Mouse (Mus musculus): Measurements from ENCODE around the gene 4930404N11Rik. TPM values are rescaled to one million over a fixed set of nuclear protein-coding genes. Genes with fewer than 3 reads are reported as not detected.

4930404N11Rik gene
- polyA plus RNA-seq, 1 experiment from 2014 or later: not detected

DNA sequence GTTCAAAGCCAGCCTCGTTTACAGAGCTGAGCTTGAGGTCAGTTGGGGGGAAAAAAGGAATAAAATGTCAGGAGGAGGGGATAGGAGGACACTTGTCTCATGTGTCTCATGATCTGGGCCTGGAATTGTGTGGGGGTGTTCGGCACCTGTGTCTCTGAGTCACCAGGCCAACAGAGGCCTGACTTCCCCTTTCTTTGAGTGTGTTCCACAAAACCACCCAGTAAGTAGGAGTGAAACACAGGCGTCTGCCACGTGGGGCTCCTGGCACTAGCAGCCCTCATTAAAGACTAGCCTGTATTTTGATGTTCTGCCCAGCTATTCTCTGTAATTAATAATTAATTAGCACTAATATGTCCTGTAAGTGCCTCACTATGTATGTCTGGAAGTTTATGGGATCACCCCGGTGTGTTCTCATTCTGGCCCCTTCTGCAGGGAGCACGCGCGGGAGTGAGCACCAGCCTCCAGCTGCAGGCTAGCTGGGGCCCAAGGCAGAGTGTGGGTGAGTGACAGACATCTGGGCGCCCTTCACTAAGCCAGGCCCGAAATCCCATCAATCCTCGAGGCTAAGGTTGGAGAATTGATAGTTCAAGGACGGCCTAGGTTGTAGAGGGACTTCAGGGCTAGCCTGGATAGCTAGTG, 9.1 kb downstream of the 4930404N11Rik start:
- peaks cover 3% of the 10 kb centered on the region; the same call in 1 of the 2 replicates for H3K4me1 ChIP-seq (ENCODE audit: control insufficient read depth, insufficient read depth, low read length)
- 48% methylated on average over 12 of the region's 12 CpGs for WGBS
- H3K9ac ChIP-seq (ENCODE audit: low read length): no peak overlapping the region
- peak overlapping the region; percentile 68; the same call in 1 of the 2 replicates for H3K4me3 ChIP-seq (ENCODE audit: low read depth, low read length)
- no peaks in the 10 kb centered on the region for H3K9me3 ChIP-seq (replicated peaks; ENCODE audit: control insufficient read depth, low read length)
- no peaks in the 10 kb centered on the region for H3K27me3 ChIP-seq (replicated peaks; ENCODE audit: control insufficient read depth, insufficient read depth, low read length)
- DNase-seq (ENCODE audit: low spot score): no peak
- H3K4me2 ChIP-seq (ENCODE audit: low read length): peak overlapping the region; percentile 97
- H3K36me3 ChIP-seq (ENCODE audit: control insufficient read depth, insufficient read depth, low read length): no peaks in the 10 kb centered on the region; the same call in 1 of the 2 replicates
- no peak for ATAC-seq
- H3K27ac ChIP-seq (ENCODE audit: low read depth, low read length): no peak overlapping the region

DNA sequence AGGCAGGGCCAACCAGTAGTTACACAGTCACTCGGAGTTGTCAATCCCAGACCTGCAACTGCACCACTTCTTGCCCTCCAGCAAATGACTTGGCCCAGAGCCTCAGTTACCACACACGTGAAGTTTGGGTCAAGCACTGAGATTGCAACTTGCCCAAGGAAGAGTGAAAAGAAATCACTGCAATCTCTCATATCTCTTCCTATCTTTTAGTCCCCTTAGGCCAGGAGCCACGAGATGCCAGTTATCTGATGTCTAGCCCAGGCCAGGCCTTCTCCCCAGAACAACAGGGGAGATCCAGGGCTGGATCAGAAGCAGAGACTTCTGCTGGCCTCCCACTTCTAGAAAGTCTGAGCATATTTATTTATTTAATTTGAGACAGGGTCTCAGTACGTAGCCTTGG, 10.1 kb downstream of the 4930404N11Rik start:
- ATAC-seq: no peak
- H3K4me3 ChIP-seq (ENCODE audit: low read depth, low read length): no peak overlapping the region
- no peaks in the 10 kb centered on the region for H3K36me3 ChIP-seq (ENCODE audit: control insufficient read depth, insufficient read depth, low read length)
- H3K27me3 ChIP-seq (replicated peaks; ENCODE audit: control insufficient read depth, insufficient read depth, low read length): no peaks in the 10 kb centered on the region
- peaks cover 3% of the 10 kb centered on the region; the same call in 1 of the 2 replicates for H3K4me1 ChIP-seq (ENCODE audit: control insufficient read depth, insufficient read depth, low read length)
- H3K27ac ChIP-seq (ENCODE audit: low read depth, low read length): no peak overlapping the region
- H3K4me2 ChIP-seq (ENCODE audit: low read length): no peak overlapping the region
- WGBS: 80% methylated on average over 4 of the region's 4 CpGs
- H3K9me3 ChIP-seq (replicated peaks; ENCODE audit: control insufficient read depth, low read length): no peaks in the 10 kb centered on the region
- no peak overlapping the region for H3K9ac ChIP-seq (ENCODE audit: low read length)
- no peak for DNase-seq (ENCODE audit: low spot score)

DNA sequence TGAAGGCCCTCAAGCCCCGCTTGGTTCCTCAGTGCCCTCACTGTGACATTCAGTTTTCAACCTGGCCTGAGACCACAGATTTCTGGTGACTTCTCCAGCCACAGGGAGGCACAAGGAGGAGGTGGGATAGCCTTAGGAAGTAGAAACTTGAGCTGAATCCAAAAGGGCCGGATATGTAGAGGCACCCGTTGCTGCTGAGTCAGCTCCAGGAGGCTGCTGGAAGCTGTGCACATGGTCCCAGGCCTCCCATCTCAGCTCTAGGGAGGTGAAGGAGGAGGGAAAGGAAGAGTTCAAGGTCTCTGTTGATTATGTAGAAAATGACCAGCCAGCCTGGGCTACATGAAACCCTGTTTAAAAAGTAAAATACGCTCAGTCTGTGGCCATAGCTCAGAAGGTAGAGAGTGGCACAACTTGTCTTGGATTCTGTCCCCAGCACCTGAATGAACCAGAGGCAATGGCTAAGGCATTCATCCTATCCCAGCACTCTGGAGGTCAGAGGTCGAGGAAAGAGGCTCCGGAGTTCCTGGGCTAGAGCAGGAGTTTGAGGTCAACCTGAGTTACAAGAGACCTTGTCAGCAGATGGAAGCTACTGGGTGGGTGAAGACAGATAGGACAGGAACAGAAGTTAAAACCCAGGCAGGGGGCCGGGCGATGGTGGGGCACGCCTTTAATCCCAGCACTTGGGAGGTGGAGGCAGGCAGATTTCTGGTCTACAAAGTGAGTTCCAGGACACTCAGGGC, 10.7 kb downstream of the 4930404N11Rik start:
- no peak overlapping the region for H3K4me3 ChIP-seq (ENCODE audit: low read depth, low read length)
- WGBS: 74% methylated on average over 9 of the region's 9 CpGs
- H3K27ac ChIP-seq (ENCODE audit: low read depth, low read length): no peak overlapping the region
- ATAC-seq (no peak), DNase-seq (ENCODE audit: low spot score) (no peak)
- H3K9me3 ChIP-seq (replicated peaks; ENCODE audit: control insufficient read depth, low read length): no peaks in the 10 kb centered on the region
- H3K27me3 ChIP-seq (replicated peaks; ENCODE audit: control insufficient read depth, insufficient read depth, low read length): no peaks in the 10 kb centered on the region
- H3K9ac ChIP-seq (ENCODE audit: low read length): no peak overlapping the region
- peaks cover 3% of the 10 kb centered on the region; the same call in 1 of the 2 replicates for H3K4me1 ChIP-seq (ENCODE audit: control insufficient read depth, insufficient read depth, low read length)
- H3K36me3 ChIP-seq (ENCODE audit: control insufficient read depth, insufficient read depth, low read length): no peaks in the 10 kb centered on the region
- no peak overlapping the region for H3K4me2 ChIP-seq (ENCODE audit: low read length)

DNA sequence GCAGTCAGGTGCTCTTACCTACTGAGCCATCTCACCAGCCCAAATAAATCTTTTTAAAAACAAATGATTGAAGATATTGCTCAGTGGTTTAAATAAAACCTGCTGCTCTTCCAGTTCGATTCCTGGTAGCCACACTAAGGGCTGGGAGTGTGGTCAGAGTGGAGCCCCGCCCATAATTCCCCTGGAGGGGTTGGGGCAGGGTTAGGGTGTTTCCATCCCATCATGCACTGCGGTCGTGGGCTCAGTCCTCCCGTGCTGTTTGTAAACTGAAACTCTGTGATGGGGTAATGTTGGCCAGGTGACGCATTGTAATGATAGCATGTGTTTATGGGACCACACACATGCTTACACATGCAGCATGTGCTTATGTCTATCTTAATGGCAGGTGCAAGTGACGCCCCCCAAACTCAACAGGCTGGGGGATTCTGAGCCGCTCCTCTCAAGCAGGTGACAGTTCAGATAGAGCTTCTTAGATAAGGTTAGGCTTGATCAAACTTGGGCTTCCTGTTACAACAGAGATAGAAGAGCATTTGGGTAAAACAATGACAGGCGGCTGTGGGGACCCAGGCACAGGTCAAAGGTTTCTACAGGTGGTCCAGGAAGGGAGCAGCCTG, 13.8 kb downstream of the 4930404N11Rik start:
- peaks cover 11% of the 10 kb centered on the region for H3K4me1 ChIP-seq (ENCODE audit: control insufficient read depth, insufficient read depth, low read length)
- no peak overlapping the region for H3K4me3 ChIP-seq (ENCODE audit: low read depth, low read length)
- peaks cover 10% of the 10 kb centered on the region for H3K36me3 ChIP-seq (ENCODE audit: control insufficient read depth, insufficient read depth, low read length)
- no peaks in the 10 kb centered on the region for H3K9me3 ChIP-seq (replicated peaks; ENCODE audit: control insufficient read depth, low read length)
- ATAC-seq: no peak
- no peak for DNase-seq (ENCODE audit: low spot score)
- no peak overlapping the region for H3K9ac ChIP-seq (ENCODE audit: low read length)
- no peak overlapping the region for H3K4me2 ChIP-seq (ENCODE audit: low read length)
- 28% methylated on average over 9 of the region's 9 CpGs for WGBS
- no peaks in the 10 kb centered on the region for H3K27me3 ChIP-seq (replicated peaks; ENCODE audit: control insufficient read depth, insufficient read depth, low read length)
- no peak overlapping the region for H3K27ac ChIP-seq (ENCODE audit: low read depth, low read length)

DNA sequence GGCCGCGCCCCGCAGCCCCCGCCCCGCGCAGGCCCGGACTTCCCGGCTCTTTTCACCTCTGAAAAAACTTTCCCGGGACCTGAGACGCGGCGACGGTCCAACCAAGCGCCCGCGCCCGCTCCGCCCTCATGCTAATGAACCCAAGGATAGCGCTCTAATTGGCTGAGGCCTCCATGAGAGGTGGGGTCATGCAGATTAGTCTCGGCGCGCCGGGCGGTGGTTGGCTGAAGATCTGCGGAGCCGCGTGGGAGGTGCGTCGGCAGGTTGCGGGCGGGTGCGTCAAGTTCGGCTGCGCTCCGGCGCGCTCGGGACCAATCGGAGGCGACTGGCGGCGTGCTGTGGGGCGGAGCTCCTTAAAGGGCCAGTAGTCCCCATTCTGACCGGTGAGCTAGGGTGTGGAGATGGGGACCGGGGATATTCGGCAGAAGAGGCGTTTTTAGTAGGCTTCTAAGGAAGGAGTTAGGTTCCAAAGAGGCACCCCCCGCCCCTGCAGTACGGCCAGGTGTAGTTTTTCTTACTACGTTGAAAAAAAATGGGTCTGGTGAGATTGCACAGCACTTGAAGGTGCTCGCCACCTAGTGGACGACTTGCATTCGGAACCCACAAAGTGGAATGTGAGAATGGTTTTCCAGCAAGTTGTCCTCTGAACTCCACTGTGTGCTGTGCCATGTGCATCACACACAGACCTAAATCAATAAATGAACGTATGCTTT, 15.1 kb downstream of the 4930404N11Rik start, which contains the start of gene Hmg20b:
Hmg20b (minus strand) TSS at position 130 of the 713 bp plus-strand sequence.
- Histone ChIP-seq H3K27me3 (replicated peaks; ENCODE audit: control insufficient read depth, insufficient read depth, low read length) (no peaks in the 10 kb centered on the region; the same call in 1 of the 2 replicates), H3K4me2 (ENCODE audit: low read length) (peak within 1 kb of the TSS; percentile 92), H3K4me1 (ENCODE audit: control insufficient read depth, insufficient read depth, low read length) (peaks cover 15% of the 10 kb centered on the region), H3K27ac (ENCODE audit: low read depth, low read length) (peak within 1 kb of the TSS; percentile 33; the same call in 1 of the 2 replicates), H3K4me3 (ENCODE audit: low read depth, low read length) (peak within 1 kb of the TSS; percentile 72), H3K9ac (ENCODE audit: low read length) (peak within 1 kb of the TSS; percentile 79), H3K36me3 (ENCODE audit: control insufficient read depth, insufficient read depth, low read length) (peaks cover 10% of the 10 kb centered on the region), H3K9me3 (replicated peaks; ENCODE audit: control insufficient read depth, low read length) (no peaks in the 10 kb centered on the region)
- peak; percentile 96 for ATAC-seq
- under 1% methylated on average over 54 of the region's 54 CpGs for WGBS
- peak; percentile 99 for DNase-seq (ENCODE audit: low spot score)

DNA sequence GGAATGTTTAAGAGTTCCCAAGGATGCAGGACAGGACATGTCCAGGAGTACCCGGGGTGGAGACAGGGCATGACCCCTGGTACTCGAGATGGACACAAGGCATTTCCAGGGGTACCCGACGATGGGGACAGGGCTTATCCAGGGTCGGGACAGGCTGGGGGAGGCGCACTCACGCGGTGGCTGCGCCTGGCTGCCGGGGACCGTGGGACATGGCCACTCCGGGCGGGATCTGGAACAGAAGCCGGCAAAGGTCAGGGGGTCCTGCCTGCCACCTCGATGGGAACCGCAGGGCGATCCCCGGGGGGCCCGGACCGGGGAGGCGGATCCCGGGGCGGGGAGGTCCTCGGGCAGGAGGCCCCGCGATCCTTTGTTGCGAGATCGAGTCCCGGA, 15.7 kb downstream of the 4930404N11Rik start:
- Histone ChIP-seq H3K9me3 (replicated peaks; ENCODE audit: control insufficient read depth, low read length) (no peaks in the 10 kb centered on the region), H3K27me3 (replicated peaks; ENCODE audit: control insufficient read depth, insufficient read depth, low read length) (peaks cover 3% of the 10 kb centered on the region; the same call in 1 of the 2 replicates), H3K36me3 (ENCODE audit: control insufficient read depth, insufficient read depth, low read length) (peaks cover 10% of the 10 kb centered on the region), H3K27ac (ENCODE audit: low read depth, low read length) (no peak overlapping the region), H3K4me2 (ENCODE audit: low read length) (peak overlapping the region; percentile 92), H3K9ac (ENCODE audit: low read length) (peak overlapping the region; percentile 79), H3K4me3 (ENCODE audit: low read depth, low read length) (peak overlapping the region; percentile 72), H3K4me1 (ENCODE audit: control insufficient read depth, insufficient read depth, low read length) (peaks cover 15% of the 10 kb centered on the region)
- no peak for DNase-seq (ENCODE audit: low spot score)
- ATAC-seq: peak; percentile 25
- under 1% methylated on average over 28 of the region's 29 CpGs for WGBS

DNA sequence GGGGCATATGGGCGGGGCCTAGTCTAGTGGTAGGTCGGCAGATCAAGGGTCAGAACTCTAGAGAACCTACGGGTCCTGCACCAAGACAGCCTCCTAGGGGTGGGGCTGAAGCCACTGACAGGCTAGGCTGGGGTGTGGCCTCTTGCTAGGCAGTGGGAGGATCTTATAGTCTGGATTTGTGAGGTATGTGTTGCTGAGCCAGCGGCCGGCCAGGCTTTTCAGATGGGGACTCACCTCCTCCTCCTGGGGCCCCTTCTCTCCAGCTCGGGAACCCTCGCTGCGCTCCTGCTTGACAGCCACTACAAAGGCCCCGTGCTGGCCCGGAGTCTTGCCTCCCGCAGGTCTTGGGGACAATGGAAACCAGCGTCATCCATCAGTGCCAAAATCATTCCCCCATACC, 16.5 kb downstream of the 4930404N11Rik start:
- WGBS: 4% methylated on average over 12 of the region's 12 CpGs
- Histone ChIP-seq H3K36me3 (ENCODE audit: control insufficient read depth, insufficient read depth, low read length) (peaks cover 10% of the 10 kb centered on the region), H3K27ac (ENCODE audit: low read depth, low read length) (no peak overlapping the region), H3K9me3 (replicated peaks; ENCODE audit: control insufficient read depth, low read length) (no peaks in the 10 kb centered on the region), H3K4me2 (ENCODE audit: low read length) (peak overlapping the region; percentile 92), H3K27me3 (replicated peaks; ENCODE audit: control insufficient read depth, insufficient read depth, low read length) (peaks cover 7% of the 10 kb centered on the region; the same call in 1 of the 2 replicates), H3K4me3 (ENCODE audit: low read depth, low read length) (peak overlapping the region; percentile 72), H3K4me1 (ENCODE audit: control insufficient read depth, insufficient read depth, low read length) (peaks cover 15% of the 10 kb centered on the region), H3K9ac (ENCODE audit: low read length) (peak overlapping the region; percentile 79)
- no peak for DNase-seq (ENCODE audit: low spot score)
- no peak for ATAC-seq

DNA sequence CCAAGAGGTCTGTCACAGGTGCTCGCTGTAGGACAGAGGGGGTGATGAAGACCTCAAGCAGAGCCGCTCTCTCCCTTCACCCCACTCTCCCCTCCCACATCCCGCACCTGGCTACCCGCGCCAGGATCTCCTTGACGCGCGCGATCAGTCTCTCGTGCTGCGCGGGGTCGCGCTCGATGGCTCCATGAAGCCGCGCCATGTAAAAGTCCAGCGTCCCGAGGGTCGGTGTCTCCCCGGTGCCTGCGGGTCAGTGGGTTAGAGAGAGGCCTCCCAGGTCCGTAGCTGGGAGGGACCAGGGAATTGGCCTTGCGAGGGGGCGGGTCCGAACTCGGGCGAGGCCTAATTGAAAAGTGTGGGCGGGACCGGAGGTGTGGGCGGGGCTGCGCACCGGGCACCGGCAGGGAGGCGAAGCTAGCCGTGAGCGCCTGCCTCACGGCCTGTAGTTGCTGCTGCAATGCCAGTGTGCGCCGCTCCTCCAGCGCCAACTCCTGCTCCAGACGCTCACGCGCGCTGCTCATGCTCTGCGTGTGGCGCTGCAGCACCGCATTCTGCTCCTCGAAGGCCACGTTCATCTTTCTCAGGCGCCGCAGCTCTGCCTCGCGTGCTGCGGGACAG, 19.1 kb downstream of the 4930404N11Rik start:
- ATAC-seq (no peak), DNase-seq (ENCODE audit: low spot score) (peak; percentile 78)
- Histone ChIP-seq H3K27ac (ENCODE audit: low read depth, low read length) (no peak overlapping the region), H3K36me3 (ENCODE audit: control insufficient read depth, insufficient read depth, low read length) (peaks cover 10% of the 10 kb centered on the region), H3K27me3 (replicated peaks; ENCODE audit: control insufficient read depth, insufficient read depth, low read length) (peaks cover 31% of the 10 kb centered on the region), H3K9me3 (replicated peaks; ENCODE audit: control insufficient read depth, low read length) (no peaks in the 10 kb centered on the region), H3K4me1 (ENCODE audit: control insufficient read depth, insufficient read depth, low read length) (peaks cover 15% of the 10 kb centered on the region), H3K4me3 (ENCODE audit: low read depth, low read length) (peak overlapping the region; percentile 13; the same call in 1 of the 2 replicates), H3K9ac (ENCODE audit: low read length) (peak overlapping the region; percentile 37), H3K4me2 (ENCODE audit: low read length) (peak overlapping the region; percentile 48)
- WGBS: 4% methylated on average over 55 of the region's 55 CpGs

Data from forebrain, embryonic 14.5 days (tissue).